ENCODE assay signal across 20 mouse cellular contexts in the genomic region with DNA sequence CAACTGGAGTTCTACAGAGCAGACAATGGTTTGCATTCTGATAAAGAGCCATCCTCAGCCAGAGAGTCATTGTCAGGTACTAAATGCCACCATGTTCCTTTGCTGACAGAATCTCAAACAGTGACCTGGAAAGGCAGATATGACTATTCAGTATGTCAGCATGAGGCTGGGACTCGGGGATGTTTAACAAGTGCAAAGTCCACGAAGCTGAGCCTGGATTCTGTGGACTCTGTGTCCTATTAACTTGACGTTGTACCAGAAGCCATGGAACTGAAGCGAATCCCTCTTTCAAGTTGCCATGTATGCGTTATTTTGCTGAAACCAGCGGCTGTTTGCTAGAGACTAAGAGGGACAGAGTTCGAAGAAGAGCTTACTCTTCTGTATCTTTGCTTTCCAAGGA.
DNase-seq lines count a peak whose midpoint lies in the region; ATAC-seq lines count a peak whose summit lies in the region.
"Had no signal": no experiment of that assay in that cellular context is flagged by ENCODE, and none has a peak within 500 bp of the region (broad histone marks: within the 10 kb centered on the region; RNA-seq: fewer than 3 reads in every experiment).

No protein-coding gene starts in this region.

- H3K36me3 ChIP-seq in kidney, embryonic 15.5 days = no peaks in the 10 kb centered on the region
- H3K36me3 ChIP-seq in stomach, embryonic 16.5 days (ENCODE audit: control insufficient read depth, insufficient read depth, low read length) = no peaks in the 10 kb centered on the region
- H3K36me3 ChIP-seq: forebrain, embryonic 12.5 days; heart, embryonic 13.5 days; hindbrain, embryonic 15.5 days; limb, embryonic 12.5 days had no signal

- no peak overlapping the region for H3K4me3 ChIP-seq in kidney, embryonic 15.5 days (replicated peaks)
- H3K4me3 ChIP-seq in stomach, embryonic 16.5 days (replicated peaks; ENCODE audit: low read length) = no peak overlapping the region
- H3K4me3 ChIP-seq: forebrain, embryonic 12.5 days; gastrocnemius, adult 2 months; heart, embryonic 13.5 days; hindbrain, embryonic 15.5 days; limb, embryonic 12.5 days had no signal

- H3K27ac ChIP-seq in kidney, embryonic 15.5 days = no peak overlapping the region
- H3K27ac ChIP-seq in stomach, embryonic 16.5 days (ENCODE audit: low read length) = peak overlapping the region; percentile 37; the same call in 1 of the 2 replicates
- H3K27ac ChIP-seq: forebrain, embryonic 12.5 days; gastrocnemius, adult 2 months; heart, embryonic 13.5 days; hindbrain, embryonic 15.5 days; limb, embryonic 12.5 days had no signal

- DNase-seq in kidney, adult 11 months = peak; percentile 87
- peak; percentile 95 for DNase-seq in kidney, adult 9 months
- DNase-seq in large intestine, adult 2 months (ENCODE audit: low read depth, low spot score) = peak; percentile 70
- no peak for DNase-seq in layer of hippocampus, adult 18-20 months (ENCODE audit: low spot score in 2 of 2)
- DNase-seq in cerebellum, postnatal 25 days = no peak
- no peak for DNase-seq in spleen, postnatal 14 days (ENCODE audit: low spot score in 2 of 2)
- DNase-seq: adrenal gland, adult 2 months; cerebellum, adult 2 months; gastrocnemius, adult 2 months; heart, postnatal 36 days; retina, postnatal 1 day; right cerebral cortex, postnatal 4 days; thymus, postnatal 36 days had no signal

- ATAC-seq in kidney, embryonic 15.5 days (replicated peaks; ENCODE audit: low FRiP score) = no peak
- peak; percentile 62; the same call in 1 of the 2 replicates for ATAC-seq in stomach, embryonic 16.5 days (ENCODE audit: insufficient read depth, low FRiP score)
- ATAC-seq: midbrain, embryonic 16.5 days had no signal

- no peaks in the 10 kb centered on the region for H3K9me3 ChIP-seq in kidney, embryonic 15.5 days (replicated peaks)
- H3K9me3 ChIP-seq in stomach, embryonic 16.5 days (replicated peaks; ENCODE audit: control insufficient read depth, low read length) = no peaks in the 10 kb centered on the region
- H3K9me3 ChIP-seq: forebrain, embryonic 12.5 days; heart, embryonic 13.5 days; hindbrain, embryonic 15.5 days; limb, embryonic 12.5 days had no signal

- WGBS in kidney, embryonic 15.5 days = 79% methylated on average over 7 of the region's 7 CpGs
- 36% methylated on average over 7 of the region's 7 CpGs for WGBS in large intestine, adult 2 months
- 69% methylated on average over 7 of the region's 7 CpGs for WGBS in stomach, embryonic 16.5 days

- 0 out of 2 replicates have a peak, but pooled peaks cover 6% of the 10 kb centered on the region for H3K4me1 ChIP-seq in kidney, embryonic 15.5 days
- H3K4me1 ChIP-seq in stomach, embryonic 16.5 days (ENCODE audit: control insufficient read depth, insufficient read depth, low read length) = peaks cover 5% of the 10 kb centered on the region; the same call in 1 of the 2 replicates
- H3K4me1 ChIP-seq: forebrain, embryonic 12.5 days; hindbrain, embryonic 15.5 days; limb, embryonic 12.5 days had no signal

- no peaks in the 10 kb centered on the region for H3K27me3 ChIP-seq in kidney, embryonic 15.5 days
- H3K27me3 ChIP-seq in stomach, embryonic 16.5 days (ENCODE audit: control insufficient read depth, insufficient read depth, low read length) = no peaks in the 10 kb centered on the region
- H3K27me3 ChIP-seq: forebrain, embryonic 12.5 days; heart, embryonic 13.5 days; hindbrain, embryonic 15.5 days; limb, embryonic 12.5 days had no signal

- H3K9ac ChIP-seq in kidney, embryonic 15.5 days = no peak overlapping the region
- H3K9ac ChIP-seq in stomach, embryonic 16.5 days (ENCODE audit: low read length) = no peak overlapping the region
- H3K9ac ChIP-seq: forebrain, embryonic 12.5 days; heart, embryonic 13.5 days; hindbrain, embryonic 15.5 days; limb, embryonic 12.5 days had no signal

- no peak overlapping the region for H3K4me2 ChIP-seq in kidney, embryonic 15.5 days
- H3K4me2 ChIP-seq in stomach, embryonic 16.5 days (ENCODE audit: low read depth, low read length) = no peak overlapping the region
- H3K4me2 ChIP-seq: forebrain, embryonic 12.5 days; heart, embryonic 13.5 days; hindbrain, embryonic 15.5 days; limb, embryonic 12.5 days had no signal

Comparison
In these comparisons a context has a peak if more than half of its experiments do, and no peak if none do; other contexts are left out.
1. DNase-seq: peak in kidney, adult 11 months (single experiment), kidney, adult 9 months (single experiment) and large intestine, adult 2 months (single experiment); none in layer of hippocampus, adult 18-20 months (0 of 2), cerebellum, postnatal 25 days (0 of 2) and spleen, postnatal 14 days (0 of 2).